Mouse (Mus musculus): Measurements from ENCODE around the gene Six5. TPM values are rescaled to one million over a fixed set of nuclear protein-coding genes. Genes with fewer than 3 reads are reported as not detected.

The Six5 gene
- polyA plus RNA-seq, 1 experiment = 20.0 TPM

GRCm38 (mm10) chr7:19124713-19125112 lies 30.3 kb downstream of the Six5 start:
- no peak for DNase-seq
- H3K27ac ChIP-seq (ENCODE audit: control insufficient read depth, insufficient read depth, low read length) = no peak overlapping the region
- no peaks in the 10 kb centered on the region for H3K36me3 ChIP-seq (ENCODE audit: control insufficient read depth, insufficient read depth, low read length)
- peaks cover 3% of the 10 kb centered on the region for H3K4me1 ChIP-seq (replicated peaks; ENCODE audit: control insufficient read depth, insufficient read depth, low read length)
- no peak overlapping the region for H3K4me3 ChIP-seq (ENCODE audit: control insufficient read depth, insufficient read depth, low read length)
- 88% methylated on average over 6 of the region's 6 CpGs for WGBS
- no peaks in the 10 kb centered on the region for H3K27me3 ChIP-seq (ENCODE audit: control insufficient read depth, insufficient read depth, low read length)
- TF ChIP-seq POLR2A (IDR thresholded peaks at IDR 0.05; ENCODE audit: control insufficient read depth, extremely low read depth, insufficient read depth, low read length, poor library complexity) = no peak
- no peak for TF ChIP-seq CTCF (IDR thresholded peaks at IDR 0.05; ENCODE audit: borderline replicate concordance, control insufficient read depth, extremely low read depth, insufficient read depth, low read length, poor library complexity)

- H3K27me3 ChIP-seq (ENCODE audit: control insufficient read depth, insufficient read depth, low read length) = no peaks in the 10 kb centered on the region
- no peaks in the 10 kb centered on the region for H3K36me3 ChIP-seq (ENCODE audit: control insufficient read depth, insufficient read depth, low read length)
- no peak overlapping the region for H3K4me3 ChIP-seq (ENCODE audit: control insufficient read depth, insufficient read depth, low read length)
- H3K4me1 ChIP-seq (replicated peaks; ENCODE audit: control insufficient read depth, insufficient read depth, low read length) = peaks cover 6% of the 10 kb centered on the region
- H3K27ac ChIP-seq (ENCODE audit: control insufficient read depth, insufficient read depth, low read length) = no peak overlapping the region
- TF ChIP-seq POLR2A (IDR thresholded peaks at IDR 0.05; ENCODE audit: control insufficient read depth, extremely low read depth, insufficient read depth, low read length, poor library complexity) (no peak), CTCF (IDR thresholded peaks at IDR 0.05; ENCODE audit: borderline replicate concordance, control insufficient read depth, extremely low read depth, insufficient read depth, low read length, poor library complexity) (no peak)
- DNase-seq = no peak
- WGBS = 89% methylated on average over 5 of the region's 5 CpGs
Observed at GRCm38 (mm10) chr7:19127744-19128143, 33.4 kb downstream of the Six5 start.

DNA sequence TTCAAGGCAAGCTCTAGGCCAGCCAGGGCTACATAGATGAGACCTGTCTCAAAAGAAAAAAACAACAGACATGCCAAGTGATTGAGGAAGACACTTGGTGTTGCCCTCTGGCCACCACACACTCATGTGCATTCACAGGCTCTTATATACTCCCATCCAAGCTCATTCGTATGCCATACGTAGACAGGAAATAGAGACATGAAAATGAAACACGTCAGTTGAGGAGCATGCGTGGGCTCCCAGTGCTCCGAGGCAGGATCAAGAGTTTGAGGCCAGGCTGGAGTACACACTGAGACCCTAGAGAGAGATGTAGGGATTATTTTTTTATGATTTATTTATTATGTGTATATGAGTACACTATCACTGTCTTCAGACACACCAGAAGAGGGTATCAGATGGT lies 35.0 kb downstream of the Six5 start:
- Histone ChIP-seq H3K27ac (ENCODE audit: control insufficient read depth, insufficient read depth, low read length) (no peak overlapping the region), H3K36me3 (ENCODE audit: control insufficient read depth, insufficient read depth, low read length) (no peaks in the 10 kb centered on the region), H3K4me3 (ENCODE audit: control insufficient read depth, insufficient read depth, low read length) (no peak overlapping the region), H3K27me3 (ENCODE audit: control insufficient read depth, insufficient read depth, low read length) (no peaks in the 10 kb centered on the region), H3K4me1 (replicated peaks; ENCODE audit: control insufficient read depth, insufficient read depth, low read length) (peaks cover 6% of the 10 kb centered on the region)
- DNase-seq = no peak
- 93% methylated on average over 5 of the region's 5 CpGs for WGBS
- no peak for TF ChIP-seq CTCF (IDR thresholded peaks at IDR 0.05; ENCODE audit: borderline replicate concordance, control insufficient read depth, extremely low read depth, insufficient read depth, low read length, poor library complexity)
- no peak for TF ChIP-seq POLR2A (IDR thresholded peaks at IDR 0.05; ENCODE audit: control insufficient read depth, extremely low read depth, insufficient read depth, low read length, poor library complexity)

DNA sequence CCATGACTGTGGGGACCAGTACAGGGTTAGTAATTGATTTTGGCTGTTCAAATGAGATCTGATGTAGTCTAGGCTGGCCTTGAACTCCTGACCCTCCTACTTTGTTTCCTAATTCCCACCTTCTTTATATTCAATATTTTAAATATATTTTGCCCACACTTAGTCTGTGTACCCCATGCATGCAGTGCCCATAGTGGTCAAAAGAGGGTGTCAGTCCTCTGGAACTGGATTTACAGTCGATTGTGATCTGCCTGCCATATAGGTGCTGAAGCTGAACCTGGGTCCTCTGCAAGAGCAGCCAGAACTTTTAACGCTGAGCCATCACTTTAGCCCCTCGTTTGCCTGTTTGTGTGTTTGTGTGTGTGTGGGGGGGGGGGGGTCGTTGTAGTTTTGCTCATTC lies 36.3 kb downstream of the Six5 start:
- Histone ChIP-seq H3K4me3 (ENCODE audit: control insufficient read depth, insufficient read depth, low read length) (no peak overlapping the region), H3K4me1 (replicated peaks; ENCODE audit: control insufficient read depth, insufficient read depth, low read length) (peaks cover 6% of the 10 kb centered on the region), H3K27ac (ENCODE audit: control insufficient read depth, insufficient read depth, low read length) (no peak overlapping the region), H3K27me3 (ENCODE audit: control insufficient read depth, insufficient read depth, low read length) (no peaks in the 10 kb centered on the region), H3K36me3 (ENCODE audit: control insufficient read depth, insufficient read depth, low read length) (peaks cover 3% of the 10 kb centered on the region; the same call in 1 of the 2 replicates)
- DNase-seq = no peak
- 45% methylated on average over 4 of the region's 4 CpGs for WGBS
- TF ChIP-seq POLR2A (IDR thresholded peaks at IDR 0.05; ENCODE audit: control insufficient read depth, extremely low read depth, insufficient read depth, low read length, poor library complexity) = no peak
- no peak for TF ChIP-seq CTCF (IDR thresholded peaks at IDR 0.05; ENCODE audit: borderline replicate concordance, control insufficient read depth, extremely low read depth, insufficient read depth, low read length, poor library complexity)

- Histone ChIP-seq H3K27ac (ENCODE audit: control insufficient read depth, insufficient read depth, low read length) (no peak overlapping the region), H3K36me3 (ENCODE audit: control insufficient read depth, insufficient read depth, low read length) (peaks cover 10% of the 10 kb centered on the region; the same call in 1 of the 2 replicates), H3K27me3 (ENCODE audit: control insufficient read depth, insufficient read depth, low read length) (no peaks in the 10 kb centered on the region), H3K4me3 (ENCODE audit: control insufficient read depth, insufficient read depth, low read length) (peak overlapping the region; percentile 42), H3K4me1 (replicated peaks; ENCODE audit: control insufficient read depth, insufficient read depth, low read length) (peaks cover 10% of the 10 kb centered on the region)
- TF ChIP-seq CTCF (IDR thresholded peaks at IDR 0.05; ENCODE audit: borderline replicate concordance, control insufficient read depth, extremely low read depth, insufficient read depth, low read length, poor library complexity) = peak; percentile 90
- TF ChIP-seq POLR2A (IDR thresholded peaks at IDR 0.05; ENCODE audit: control insufficient read depth, extremely low read depth, insufficient read depth, low read length, poor library complexity) = 0 out of 2 replicates have a peak, but pooled peaks have one; percentile 42
- WGBS = 1% methylated on average over 39 of the region's 39 CpGs
- DNase-seq = peak; percentile 92
Observed at GRCm38 (mm10) chr7:19131324-19131848, 37.0 kb downstream of the Six5 start.

DNA sequence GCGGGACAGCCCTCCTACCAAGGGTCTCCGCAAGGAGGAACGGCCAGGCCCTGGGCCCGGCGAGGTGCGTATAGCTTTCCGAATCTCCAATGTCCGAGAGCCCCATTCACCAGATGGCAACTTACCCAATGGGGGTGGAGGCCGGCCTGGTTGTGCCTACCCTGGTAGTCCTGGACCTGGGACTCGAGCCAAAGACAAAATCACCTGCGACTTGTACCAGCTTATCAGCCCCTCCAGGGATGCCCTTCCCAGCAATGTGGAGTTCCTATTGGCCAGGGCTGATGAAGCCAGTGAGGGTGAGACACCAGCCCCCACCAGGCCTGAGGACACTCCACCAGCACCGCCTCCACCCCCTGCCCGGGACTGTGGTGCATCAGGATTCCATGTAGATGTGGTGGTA lies 41.8 kb downstream of the Six5 start:
- H3K4me1 ChIP-seq (replicated peaks; ENCODE audit: control insufficient read depth, insufficient read depth, low read length) = peaks cover 16% of the 10 kb centered on the region
- no peak overlapping the region for H3K4me3 ChIP-seq (ENCODE audit: control insufficient read depth, insufficient read depth, low read length)
- H3K27ac ChIP-seq (ENCODE audit: control insufficient read depth, insufficient read depth, low read length) = no peak overlapping the region
- 98% methylated on average over 13 of the region's 13 CpGs for WGBS
- no peak for TF ChIP-seq POLR2A (IDR thresholded peaks at IDR 0.05; ENCODE audit: control insufficient read depth, extremely low read depth, insufficient read depth, low read length, poor library complexity)
- TF ChIP-seq CTCF (IDR thresholded peaks at IDR 0.05; ENCODE audit: borderline replicate concordance, control insufficient read depth, extremely low read depth, insufficient read depth, low read length, poor library complexity) = no peak
- no peaks in the 10 kb centered on the region for H3K27me3 ChIP-seq (ENCODE audit: control insufficient read depth, insufficient read depth, low read length)
- H3K36me3 ChIP-seq (ENCODE audit: control insufficient read depth, insufficient read depth, low read length) = peaks cover 21% of the 10 kb centered on the region; the same call in 1 of the 2 replicates
- no peak for DNase-seq

Measured in thymus, adult 2 months (tissue).